Comparison of ENCODE assay signal across 18 mouse cellular contexts in the genomic region with DNA sequence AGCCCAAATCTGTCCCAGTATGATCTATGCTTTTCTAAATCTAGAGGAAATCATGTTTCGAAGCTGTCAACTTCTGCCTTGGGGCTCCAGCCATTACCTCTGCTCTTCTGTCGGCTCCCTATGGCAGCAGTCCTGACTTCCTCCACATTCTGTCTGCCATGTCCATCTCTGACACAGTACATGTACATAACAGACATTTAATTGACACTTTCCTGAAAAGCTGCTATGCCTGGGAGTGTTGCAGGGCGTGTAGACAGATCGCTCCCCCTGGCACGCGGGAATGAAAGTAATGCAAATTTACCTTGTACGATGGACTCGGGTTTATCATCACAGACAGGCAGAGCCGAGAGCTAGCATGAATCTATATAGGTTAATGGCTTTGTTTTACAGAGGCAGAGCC.
"Had no signal": no experiment of that assay in that cellular context is flagged by ENCODE, and none has a peak within 500 bp of the region (broad histone marks: within the 10 kb centered on the region; RNA-seq: fewer than 3 reads in every experiment).

No protein-coding gene starts in this region.

- H3K9ac ChIP-seq: limb, embryonic 12.5 days; liver, embryonic 13.5 days; liver, postnatal 0 days; lung, embryonic 15.5 days; neural tube, embryonic 12.5 days had no signal

- H3K4me2 ChIP-seq: limb, embryonic 12.5 days; liver, embryonic 13.5 days; lung, embryonic 15.5 days; neural tube, embryonic 12.5 days had no signal

- H3K4me3 ChIP-seq: limb, embryonic 12.5 days; liver, embryonic 13.5 days; lung, embryonic 15.5 days; megakaryocyte, embryonic 14.5 days; myocyte; neural tube, embryonic 12.5 days had no signal

- H3K9me3 ChIP-seq: limb, embryonic 12.5 days; lung, embryonic 15.5 days; neural tube, embryonic 12.5 days had no signal

- H3K4me1 ChIP-seq: liver, embryonic 13.5 days; lung, embryonic 15.5 days; megakaryocyte, embryonic 14.5 days had no signal

- H3K27ac ChIP-seq: kidney, postnatal 0 days; limb, embryonic 12.5 days; liver, embryonic 13.5 days; lung, embryonic 15.5 days; macrophage; neural tube, embryonic 12.5 days had no signal

- H3K36me3 ChIP-seq: limb, embryonic 12.5 days; liver, embryonic 13.5 days; lung, embryonic 15.5 days; neural tube, embryonic 12.5 days had no signal

- DNase-seq: kidney, adult 9 months; kidney, postnatal 36 days; layer of hippocampus, adult 9-11 months; layer of hippocampus, postnatal 36 days; liver; liver, embryonic 13.5 days; liver, postnatal 0 days; lung, postnatal 14 days; right cerebral cortex, adult 18-20 months; right cerebral cortex, postnatal 25 days; thymus, postnatal 36 days had no signal

- H3K27me3 ChIP-seq: limb, embryonic 12.5 days; liver, embryonic 13.5 days; lung, embryonic 15.5 days; megakaryocyte, embryonic 14.5 days; neural tube, embryonic 12.5 days had no signal

- ATAC-seq: liver, postnatal 0 days had no signal
